Mouse (Mus musculus) limb, embryonic 11.5 days (tissue): ENCODE measurements around the gene Gab3. TPM values are rescaled to one million over a fixed set of nuclear protein-coding genes. Genes with fewer than 3 reads are reported as not detected.
"Not testable (repeated sequence)": the region's sequence is repeated elsewhere in the genome, so short reads cannot be mapped to it uniquely, and the experiment has no call there.

Source experiments
- ATAC-seq: fragments of 200-750 bp; cut with Nextera tagmentation; 2 replicates; pipeline ENCODE4 v1.8.0; 2017; ENCODE audit warnings: low read depth; ENCODE audit not compliant: insufficient number of reproducible peaks, low FRiP score, low TSS enrichment
- DNase-seq: peaks from one replicate; pipeline ENCODE4 v3.0.0-alpha.2; 2015; ENCODE audit warnings: low spot score
- H3K27ac ChIP-seq: fragments of 300-500 bp; sonication (generic); replicated peaks from 2 replicates; pipeline ENCODE4 v1.5.1; 2014; ENCODE audit warnings: low read depth, mild to moderate bottlenecking, low read length
- H3K27me3 ChIP-seq: fragments of 300-500 bp; sonication (generic); 2 replicates; pipeline ENCODE4 v1.6.1; 2014; ENCODE audit warnings: mild to moderate bottlenecking, low read length, mixed read lengths; ENCODE audit not compliant: control insufficient read depth, insufficient read depth
- H3K36me3 ChIP-seq: fragments of 300-500 bp; sonication (generic); 2 replicates; pipeline ENCODE4 v1.6.1; 2014; ENCODE audit warnings: mild to moderate bottlenecking, low read length, moderate library complexity, mixed read lengths; ENCODE audit not compliant: control insufficient read depth, insufficient read depth
- H3K4me1 ChIP-seq: fragments of 300-500 bp; sonication (generic); 2 replicates; pipeline ENCODE4 v1.6.1; 2014; ENCODE audit warnings: low read length, mixed read lengths; ENCODE audit not compliant: control insufficient read depth, insufficient read depth
- H3K4me2 ChIP-seq: fragments of 300-500 bp; sonication (generic); 2 replicates; pipeline ENCODE4 v1.6.1; 2014; ENCODE audit warnings: low read depth, mild to moderate bottlenecking, moderate library complexity; ENCODE audit not compliant: severe bottlenecking
- H3K4me3 ChIP-seq: fragments of 300-500 bp; sonication (generic); 2 replicates; pipeline ENCODE4 v1.5.1; 2014; ENCODE audit warnings: low read depth, low read length
- H3K9ac ChIP-seq: fragments of 300-500 bp; sonication (generic); 2 replicates; pipeline ENCODE4 v1.6.1; 2014; ENCODE audit warnings: mild to moderate bottlenecking, low read length
- H3K9me3 ChIP-seq: fragments of 300-500 bp; sonication (generic); 2 replicates; pipeline ENCODE4 v1.6.1; 2016; ENCODE audit warnings: low read length; ENCODE audit not compliant: control insufficient read depth
- WGBS: fragments of 180-500 bp; shearing (Covaris S2); extraction: QIAGEN DNeasy Blood & Tissue Kit; methylation state at CpG from one replicate; pipeline ENCODE4 v1.1.7; 2014; 5-methylcytosine and 5-hydroxymethylcytosine counted together
- polyA plus RNA-seq: library from polyadenylated mRNA; unstranded; fragments of >200 nt; fragmentation: Nextera tagmentation; extraction: Ambion mirVana; gene quantifications from 2 replicates; pipeline ENCODE4 v1.2.1, GENCODE M21; 2014

Gab3 gene
- polyA plus RNA-seq, 1 experiment from 2014 or later = 1.2 TPM

GRCm38 (mm10) chrX:75046921-75047635 lies 38.2 kb downstream of the Gab3 start:
- no peaks in the 10 kb centered on the region for H3K9me3 ChIP-seq
- 78% methylated on average over 3 of the region's 3 CpGs for WGBS
- no peak overlapping the region for H3K9ac ChIP-seq
- H3K36me3 ChIP-seq = no peaks in the 10 kb centered on the region
- ATAC-seq = no peak
- no peak overlapping the region for H3K27ac ChIP-seq
- H3K27me3 ChIP-seq = no peaks in the 10 kb centered on the region
- H3K4me2 ChIP-seq = no peak overlapping the region
- no peak for DNase-seq
- H3K4me3 ChIP-seq = no peak overlapping the region
- H3K4me1 ChIP-seq = no peaks in the 10 kb centered on the region

- no peak for ATAC-seq
- H3K36me3 ChIP-seq = no peaks in the 10 kb centered on the region
- H3K4me2 ChIP-seq = no peak overlapping the region
- H3K4me3 ChIP-seq = no peak overlapping the region
- H3K4me1 ChIP-seq = no peaks in the 10 kb centered on the region
- H3K9ac ChIP-seq = no peak overlapping the region
- 77% methylated on average over 1 of the region's 1 CpGs for WGBS
- DNase-seq = no peak
- H3K27ac ChIP-seq = no peak overlapping the region
- H3K9me3 ChIP-seq = no peaks in the 10 kb centered on the region
- H3K27me3 ChIP-seq = no peaks in the 10 kb centered on the region
Observed at GRCm38 (mm10) chrX:75045931-75046330, 39.3 kb downstream of the Gab3 start.

- Histone ChIP-seq H3K9ac (no peak overlapping the region), H3K4me3 (no peak overlapping the region), H3K4me1 (no peaks in the 10 kb centered on the region), H3K9me3 (no peaks in the 10 kb centered on the region), H3K4me2 (no peak overlapping the region), H3K27ac (no peak overlapping the region), H3K27me3 (no peaks in the 10 kb centered on the region), H3K36me3 (no peaks in the 10 kb centered on the region)
- DNase-seq (no peak), ATAC-seq (no peak)
- 64% methylated on average over 4 of the region's 4 CpGs for WGBS
Observed at GRCm38 (mm10) chrX:75044595-75044994, 40.7 kb downstream of the Gab3 start.

GRCm38 (mm10) chrX:75036626-75037025 lies 48.6 kb downstream of the Gab3 start:
- Histone ChIP-seq H3K27me3 (no peaks in the 10 kb centered on the region), H3K4me1 (no peaks in the 10 kb centered on the region), H3K36me3 (no peaks in the 10 kb centered on the region), H3K27ac (no peak overlapping the region), H3K4me2 (no peak overlapping the region), H3K9me3 (no peaks in the 10 kb centered on the region), H3K4me3 (no peak overlapping the region), H3K9ac (no peak overlapping the region)
- no peak for DNase-seq
- no peak for ATAC-seq

GRCm38 (mm10) chrX:75035162-75035561 lies 50.1 kb downstream of the Gab3 start:
- WGBS = 70% methylated on average over 2 of the region's 2 CpGs
- no peaks in the 10 kb centered on the region for H3K4me1 ChIP-seq
- no peaks in the 10 kb centered on the region for H3K9me3 ChIP-seq
- H3K9ac ChIP-seq = no peak overlapping the region
- no peak overlapping the region for H3K4me2 ChIP-seq
- ATAC-seq = no peak
- no peaks in the 10 kb centered on the region for H3K27me3 ChIP-seq
- H3K27ac ChIP-seq = no peak overlapping the region
- no peak overlapping the region for H3K4me3 ChIP-seq
- DNase-seq = no peak
- no peaks in the 10 kb centered on the region for H3K36me3 ChIP-seq

- H3K9me3 ChIP-seq, DNase-seq, H3K9ac ChIP-seq, H3K27ac ChIP-seq, ATAC-seq, H3K4me2 ChIP-seq, H3K36me3 ChIP-seq, H3K4me1 ChIP-seq, H3K4me3 ChIP-seq, H3K27me3 ChIP-seq: not testable (repeated sequence)
- 76% methylated on average over 1 of the region's 1 CpGs for WGBS
Observed at GRCm38 (mm10) chrX:75034054-75034453, 51.2 kb downstream of the Gab3 start.

- H3K9ac ChIP-seq = no peak overlapping the region
- H3K27me3 ChIP-seq = no peaks in the 10 kb centered on the region
- ATAC-seq = no peak
- H3K4me1 ChIP-seq = no peaks in the 10 kb centered on the region
- H3K36me3 ChIP-seq = no peaks in the 10 kb centered on the region
- no peaks in the 10 kb centered on the region for H3K9me3 ChIP-seq
- H3K4me3 ChIP-seq = no peak overlapping the region
- 88% methylated on average over 5 of the region's 5 CpGs for WGBS
- no peak overlapping the region for H3K4me2 ChIP-seq
- H3K27ac ChIP-seq = no peak overlapping the region
- no peak for DNase-seq
Observed at GRCm38 (mm10) chrX:74983734-74984133, 101.5 kb downstream of the Gab3 start.

- WGBS = 18% methylated on average over 1 of the region's 2 CpGs
- H3K9me3 ChIP-seq, H3K27ac ChIP-seq, H3K27me3 ChIP-seq, ATAC-seq, H3K4me3 ChIP-seq, H3K36me3 ChIP-seq, H3K4me1 ChIP-seq, H3K4me2 ChIP-seq, DNase-seq, H3K9ac ChIP-seq: not testable (repeated sequence)
Observed at GRCm38 (mm10) chrX:74962899-74963298, 122.4 kb downstream of the Gab3 start.

- not testable (repeated sequence) for ATAC-seq, H3K27me3 ChIP-seq, H3K9ac ChIP-seq, H3K9me3 ChIP-seq, DNase-seq, H3K27ac ChIP-seq, H3K4me3 ChIP-seq, H3K36me3 ChIP-seq, H3K4me1 ChIP-seq, H3K4me2 ChIP-seq
- WGBS = 70% methylated on average over 4 of the region's 7 CpGs
Observed at GRCm38 (mm10) chrX:74959161-74959560, 126.1 kb downstream of the Gab3 start.
